Mouse (Mus musculus) embryonic facial prominence, embryonic 12.5 days (tissue): ENCODE data around the gene Ctdspl. TPM values are rescaled to one million over a fixed set of nuclear protein-coding genes. Genes with fewer than 3 reads are reported as not detected.

Source experiments
- ATAC-seq: fragments of 200-750 bp; cut with Nextera tagmentation; 2 replicates; pipeline ENCODE4 v1.8.0; 2017; ENCODE audit not compliant: insufficient number of reproducible peaks, insufficient read depth, low FRiP score, low TSS enrichment
- H3K27ac ChIP-seq: fragments of 300-500 bp; sonication (generic); 2 replicates; pipeline ENCODE4 v1.5.1; 2016; ENCODE audit warnings: mild to moderate bottlenecking
- H3K27me3 ChIP-seq: fragments of 300-500 bp; sonication (generic); 2 replicates; pipeline ENCODE4 v1.6.1; 2016; ENCODE audit warnings: mild to moderate bottlenecking, moderate library complexity
- H3K36me3 ChIP-seq: fragments of 300-500 bp; sonication (generic); 2 replicates; pipeline ENCODE4 v1.6.1; 2016; ENCODE audit warnings: mild to moderate bottlenecking
- H3K4me1 ChIP-seq: fragments of 300-500 bp; sonication (generic); 2 replicates; pipeline ENCODE4 v1.6.1; 2016
- H3K4me2 ChIP-seq: fragments of 300-500 bp; sonication (generic); replicated peaks from 2 replicates; pipeline ENCODE4 v1.6.1; 2016; ENCODE audit warnings: mild to moderate bottlenecking, moderate library complexity
- H3K4me3 ChIP-seq: fragments of 300-500 bp; sonication (generic); 2 replicates; pipeline ENCODE4 v1.5.1; 2016; ENCODE audit warnings: mild to moderate bottlenecking
- H3K9ac ChIP-seq: fragments of 300-500 bp; sonication (generic); 2 replicates; pipeline ENCODE4 v1.6.1; 2016; ENCODE audit warnings: mild to moderate bottlenecking, moderate library complexity
- H3K9me3 ChIP-seq: fragments of 300-500 bp; sonication (generic); 2 replicates; pipeline ENCODE4 v1.6.1; 2016; ENCODE audit warnings: mild to moderate bottlenecking, moderate library complexity
- WGBS: fragments of 180-500 bp; shearing (Covaris S2); methylation state at CpG from one replicate; pipeline ENCODE4 v1.1.7; 2016; 5-methylcytosine and 5-hydroxymethylcytosine counted together
- polyA plus RNA-seq: library from polyadenylated mRNA; unstranded; fragments of >200 nt; fragmentation: Nextera tagmentation; extraction: Ambion mirVana; gene quantifications from 2 replicates; pipeline ENCODE4 v1.2.1, GENCODE M21; 2016

Gene Ctdspl
- 16.0 and 16.8 TPM in 2 replicates for polyA plus RNA-seq

GRCm38 (mm10) chr9:118926111-118926650 is at the start of gene Ctdspl:
TSS of gene Ctdspl (plus strand) at chr9:118926453.
- peaks cover 37% of the 10 kb centered on the region for H3K4me1 ChIP-seq
- no peaks in the 10 kb centered on the region for H3K27me3 ChIP-seq
- peak within 1 kb of the TSS; percentile 86 for H3K27ac ChIP-seq
- peak within 1 kb of the TSS; percentile 97 for H3K4me2 ChIP-seq
- H3K4me3 ChIP-seq = peak within 1 kb of the TSS; percentile 82
- H3K36me3 ChIP-seq = peaks cover 4% of the 10 kb centered on the region; the same call in 1 of the 2 replicates
- WGBS = under 1% methylated on average over 54 of the region's 73 CpGs
- H3K9me3 ChIP-seq = no peaks in the 10 kb centered on the region
- H3K9ac ChIP-seq = peak within 1 kb of the TSS; percentile 88
- ATAC-seq = peak; percentile 48

- Histone ChIP-seq H3K9ac (no peak overlapping the region), H3K36me3 (peaks cover 13% of the 10 kb centered on the region; the same call in 1 of the 2 replicates), H3K27me3 (no peaks in the 10 kb centered on the region), H3K4me3 (no peak overlapping the region), H3K4me2 (no peak overlapping the region), H3K4me1 (peaks cover 22% of the 10 kb centered on the region), H3K9me3 (no peaks in the 10 kb centered on the region), H3K27ac (0 out of 2 replicates have a peak overlapping the region, but pooled peaks have one; percentile 14)
- 79% methylated on average over 10 of the region's 10 CpGs for WGBS
- no peak for ATAC-seq
Observed at GRCm38 (mm10) chr9:118876902-118877301, 49.4 kb upstream of the Ctdspl start.

GRCm38 (mm10) chr9:118877365-118878008 is 48.8 kb upstream of the Ctdspl start:
- 78% methylated on average over 7 of the region's 7 CpGs for WGBS
- Histone ChIP-seq H3K4me1 (peaks cover 22% of the 10 kb centered on the region), H3K36me3 (peaks cover 10% of the 10 kb centered on the region; the same call in 1 of the 2 replicates), H3K4me2 (no peak overlapping the region), H3K4me3 (no peak overlapping the region), H3K9me3 (no peaks in the 10 kb centered on the region), H3K9ac (no peak overlapping the region), H3K27me3 (no peaks in the 10 kb centered on the region), H3K27ac (no peak overlapping the region)
- ATAC-seq = no peak

GRCm38 (mm10) chr9:118878596-118878995 is 47.7 kb upstream of the Ctdspl start:
- H3K27ac ChIP-seq = no peak overlapping the region

GRCm38 (mm10) chr9:118881281-118881945 is 44.8 kb upstream of the Ctdspl start:
- no peaks in the 10 kb centered on the region for H3K27me3 ChIP-seq
- H3K27ac ChIP-seq = no peak overlapping the region
- WGBS = 80% methylated on average over 7 of the region's 7 CpGs
- peaks cover 6% of the 10 kb centered on the region for H3K4me1 ChIP-seq
- no peak for ATAC-seq
- no peak overlapping the region for H3K4me2 ChIP-seq
- H3K36me3 ChIP-seq = no peaks in the 10 kb centered on the region; the same call in 1 of the 2 replicates
- H3K9ac ChIP-seq = no peak overlapping the region
- H3K4me3 ChIP-seq = no peak overlapping the region
- no peaks in the 10 kb centered on the region for H3K9me3 ChIP-seq

More at GRCm38 (mm10) chr9:118878596-118878995, 47.7 kb upstream of the Ctdspl start:
- Histone ChIP-seq H3K4me1 (peaks cover 22% of the 10 kb centered on the region), H3K4me3 (no peak overlapping the region), H3K9ac (no peak overlapping the region), H3K4me2 (no peak overlapping the region), H3K27me3 (no peaks in the 10 kb centered on the region), H3K36me3 (peaks cover 4% of the 10 kb centered on the region; the same call in 1 of the 2 replicates), H3K9me3 (no peaks in the 10 kb centered on the region)
- ATAC-seq = no peak
- 86% methylated on average over 11 of the region's 11 CpGs for WGBS

GRCm38 (mm10) chr9:118881946-118882284 is 44.3 kb upstream of the Ctdspl start:
- H3K9me3 ChIP-seq = no peaks in the 10 kb centered on the region
- 89% methylated on average over 6 of the region's 6 CpGs for WGBS
- H3K4me1 ChIP-seq = peaks cover 2% of the 10 kb centered on the region; the same call in 1 of the 2 replicates
- ATAC-seq = no peak
- H3K27me3 ChIP-seq = no peaks in the 10 kb centered on the region
- H3K9ac ChIP-seq = no peak overlapping the region
- H3K36me3 ChIP-seq = no peaks in the 10 kb centered on the region; the same call in 1 of the 2 replicates
- H3K27ac ChIP-seq = no peak overlapping the region
- no peak overlapping the region for H3K4me2 ChIP-seq
- no peak overlapping the region for H3K4me3 ChIP-seq

- Histone ChIP-seq H3K9me3 (no peaks in the 10 kb centered on the region), H3K4me1 (no peaks in the 10 kb centered on the region), H3K4me2 (no peak overlapping the region), H3K9ac (no peak overlapping the region), H3K27ac (no peak overlapping the region), H3K4me3 (no peak overlapping the region), H3K36me3 (no peaks in the 10 kb centered on the region; the same call in 1 of the 2 replicates), H3K27me3 (no peaks in the 10 kb centered on the region)
- 92% methylated on average over 7 of the region's 7 CpGs for whole genome bisulfite sequencing
- no peak for ATAC-seq
Observed at GRCm38 (mm10) chr9:118883150-118883549, 43.1 kb upstream of the Ctdspl start.

GRCm38 (mm10) chr9:118885785-118886184 is 40.5 kb upstream of the Ctdspl start:
- H3K4me1 ChIP-seq = peaks cover 16% of the 10 kb centered on the region
- H3K36me3 ChIP-seq = no peaks in the 10 kb centered on the region
- H3K27me3 ChIP-seq = no peaks in the 10 kb centered on the region
- no peak overlapping the region; the same call in 1 of the 2 replicates for H3K27ac ChIP-seq
- no peak overlapping the region for H3K9ac ChIP-seq
- 71% methylated on average over 6 of the region's 6 CpGs for WGBS
- no peak for ATAC-seq
- H3K4me2 ChIP-seq = no peak overlapping the region
- no peak overlapping the region for H3K4me3 ChIP-seq
- H3K9me3 ChIP-seq = no peaks in the 10 kb centered on the region

GRCm38 (mm10) chr9:118887201-118887600 is 39.1 kb upstream of the Ctdspl start:
- no peak overlapping the region for H3K9ac ChIP-seq
- H3K27ac ChIP-seq = no peak overlapping the region
- no peak for ATAC-seq
- H3K4me1 ChIP-seq = peaks cover 30% of the 10 kb centered on the region
- no peaks in the 10 kb centered on the region for H3K27me3 ChIP-seq
- no peak overlapping the region for H3K4me2 ChIP-seq
- H3K4me3 ChIP-seq = no peak overlapping the region
- no peaks in the 10 kb centered on the region for H3K9me3 ChIP-seq
- H3K36me3 ChIP-seq = no peaks in the 10 kb centered on the region
- 85% methylated on average over 7 of the region's 7 CpGs for WGBS

GRCm38 (mm10) chr9:118887734-118888133 is 38.5 kb upstream of the Ctdspl start:
- peaks cover 34% of the 10 kb centered on the region for H3K4me1 ChIP-seq
- H3K9me3 ChIP-seq = no peaks in the 10 kb centered on the region
- no peak for ATAC-seq
- H3K9ac ChIP-seq = no peak overlapping the region
- H3K4me3 ChIP-seq = no peak overlapping the region
- H3K4me2 ChIP-seq = no peak overlapping the region
- WGBS = 95% methylated on average over 8 of the region's 8 CpGs
- no peaks in the 10 kb centered on the region for H3K36me3 ChIP-seq
- no peaks in the 10 kb centered on the region for H3K27me3 ChIP-seq
- H3K27ac ChIP-seq = no peak overlapping the region

GRCm38 (mm10) chr9:118890149-118890548 is 36.1 kb upstream of the Ctdspl start:
- Histone ChIP-seq H3K4me1 (peaks cover 34% of the 10 kb centered on the region), H3K4me2 (no peak overlapping the region), H3K27ac (0 out of 2 replicates have a peak overlapping the region, but pooled peaks have one; percentile 23), H3K36me3 (no peaks in the 10 kb centered on the region), H3K27me3 (no peaks in the 10 kb centered on the region), H3K4me3 (no peak overlapping the region), H3K9me3 (no peaks in the 10 kb centered on the region), H3K9ac (no peak overlapping the region)
- WGBS = 90% methylated on average over 4 of the region's 4 CpGs
- ATAC-seq = no peak

- 39% methylated on average over 2 of the region's 2 CpGs for WGBS
- Histone ChIP-seq H3K4me2 (no peak overlapping the region), H3K27me3 (no peaks in the 10 kb centered on the region), H3K9me3 (no peaks in the 10 kb centered on the region), H3K27ac (peak overlapping the region; percentile 77; the same call in 1 of the 2 replicates), H3K9ac (no peak overlapping the region), H3K36me3 (no peaks in the 10 kb centered on the region), H3K4me1 (peaks cover 34% of the 10 kb centered on the region), H3K4me3 (no peak overlapping the region)
- no peak for ATAC-seq
Observed at GRCm38 (mm10) chr9:118890645-118891044, 35.6 kb upstream of the Ctdspl start.
